Mouse (Mus musculus) ES-Bruce4 (cell line): Measurements from ENCODE around the gene St6galnac3.

Experiments
- CTCF ChIP-seq: IDR thresholded peaks from one replicate; pipeline ENCODE4 v1.8.1; 2011; ENCODE audit warnings: low read depth, low read length
- POLR2A ChIP-seq: IDR thresholded peaks from one replicate; pipeline ENCODE4 v1.8.1; 2011; ENCODE audit warnings: low read length; ENCODE audit not compliant: insufficient read depth

- TF ChIP-seq CTCF (no peak), POLR2A (no peak)
These were observed 13.4 kb upstream of the St6galnac3 start for GRCm38 (mm10) chr3:153738421-153738820.
